Mouse (Mus musculus) Muller cell, postnatal 12 days (primary cell): ENCODE data around the gene Ntn1.

Experiments
- DNase-seq: peaks from one replicate; pipeline ENCODE4 v3.0.0-alpha.2; 2015; ENCODE audit errors: inconsistent ontology term

Gene Ntn1

GRCm38 (mm10) chr11:68214496-68215205 lies 186.0 kb downstream of the Ntn1 start:
- DNase-seq: no peak

GRCm38 (mm10) chr11:68213896-68214295 lies 186.7 kb downstream of the Ntn1 start:
- no peak for DNase-seq

- DNase-seq: peak; percentile 35
Measured at GRCm38 (mm10) chr11:68211924-68212578, 188.6 kb downstream of the Ntn1 start.

DNA sequence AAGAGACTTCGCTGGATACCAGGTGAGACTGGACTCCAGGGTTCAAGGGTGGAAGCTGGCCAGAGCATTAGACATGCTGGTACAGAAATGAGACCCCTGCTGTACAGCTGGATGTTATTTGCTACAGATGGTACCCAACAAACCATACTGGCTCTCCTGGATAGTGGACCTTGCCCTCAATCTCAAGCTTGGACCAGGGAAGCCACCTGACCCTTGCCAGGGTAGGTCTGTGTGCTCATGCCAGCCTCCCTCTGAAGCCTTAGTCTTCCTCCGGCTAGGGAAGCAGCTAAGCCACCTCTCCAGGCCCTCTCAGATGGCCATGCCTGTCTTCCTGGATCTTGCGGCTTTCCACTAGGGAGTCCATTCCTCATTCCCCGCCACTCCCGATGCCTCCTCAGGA lies 189.9 kb downstream of the Ntn1 start:
- DNase-seq: no peak

DNA sequence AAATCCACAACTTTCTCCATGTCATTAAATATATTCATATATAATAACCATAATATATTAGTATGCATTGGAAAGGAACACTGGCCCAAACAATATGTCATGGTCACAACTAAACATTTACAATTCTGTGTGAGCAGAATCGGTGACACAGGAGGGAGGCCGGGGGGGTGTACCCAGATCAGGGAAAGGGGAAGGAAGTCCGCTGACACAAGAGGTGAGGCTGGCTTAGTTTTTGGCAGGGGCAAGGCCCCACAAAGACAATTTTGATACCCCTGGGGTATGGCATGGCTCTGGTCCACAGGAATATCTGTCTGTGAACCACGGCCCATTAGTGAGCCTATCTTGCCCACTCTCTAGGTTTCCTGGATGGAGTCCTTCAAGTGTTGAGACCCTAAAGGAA lies 191.1 kb downstream of the Ntn1 start:
- no peak for DNase-seq

- DNase-seq: no peak
Measured at GRCm38 (mm10) chr11:68208582-68208981, 192.0 kb downstream of the Ntn1 start.

GRCm38 (mm10) chr11:68208023-68208422 lies 192.6 kb downstream of the Ntn1 start:
- DNase-seq: no peak

- no peak for DNase-seq
Measured at GRCm38 (mm10) chr11:68205572-68206229, 194.9 kb downstream of the Ntn1 start.

DNA sequence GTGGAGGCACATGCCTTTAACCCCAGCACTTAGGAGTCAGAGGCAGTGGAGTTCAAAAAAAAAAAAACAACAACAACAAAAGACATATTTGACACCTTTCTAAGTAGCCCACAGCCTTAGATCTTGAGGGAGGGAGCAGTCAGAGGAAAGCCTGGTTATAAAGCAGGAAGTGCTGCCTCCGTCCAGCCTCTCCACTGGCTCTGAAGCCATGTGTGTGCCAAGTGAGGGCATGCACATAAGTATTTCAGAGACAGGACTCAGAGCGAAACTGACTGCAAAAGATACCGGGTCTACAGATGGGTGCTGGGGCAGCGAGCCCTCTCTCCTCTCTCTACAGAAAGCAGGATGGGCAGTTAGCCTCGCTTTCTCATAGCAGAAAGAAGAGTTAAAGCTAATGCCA lies 196.2 kb downstream of the Ntn1 start:
- no peak for DNase-seq

DNA sequence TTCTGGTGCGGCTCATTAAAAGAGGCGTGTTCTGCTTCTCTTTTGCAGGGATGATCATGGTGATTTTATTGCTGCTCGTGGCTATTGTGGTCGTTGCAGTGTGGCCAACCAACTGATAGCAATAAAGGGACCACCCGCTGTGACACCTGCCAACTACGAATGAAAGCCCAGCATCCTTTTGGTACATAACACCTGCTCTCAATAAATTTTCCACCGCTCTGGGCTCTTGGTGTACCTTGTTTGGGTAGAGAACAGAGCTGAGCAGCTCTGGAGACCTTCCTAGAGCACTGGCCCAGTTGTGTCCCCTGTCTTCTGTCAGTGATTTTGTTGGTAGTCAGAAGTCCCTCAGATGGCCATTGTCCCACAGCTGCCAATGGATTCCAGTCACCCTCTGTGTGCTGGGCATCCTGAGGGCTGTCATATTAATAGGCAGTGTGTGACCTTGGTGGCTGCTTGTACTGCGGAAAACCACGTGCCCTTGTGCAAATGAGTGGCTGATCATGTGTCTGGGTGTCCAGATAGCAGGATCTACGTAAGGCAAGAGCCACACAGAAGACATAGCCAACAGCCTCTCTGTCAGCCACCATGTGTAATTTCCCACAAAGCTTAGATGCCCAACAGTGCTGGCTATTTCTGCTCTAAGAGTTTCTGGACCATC lies 196.8 kb downstream of the Ntn1 start:
- DNase-seq: no peak

- DNase-seq: no peak
Measured at GRCm38 (mm10) chr11:68202561-68202960, 198.1 kb downstream of the Ntn1 start.

DNA sequence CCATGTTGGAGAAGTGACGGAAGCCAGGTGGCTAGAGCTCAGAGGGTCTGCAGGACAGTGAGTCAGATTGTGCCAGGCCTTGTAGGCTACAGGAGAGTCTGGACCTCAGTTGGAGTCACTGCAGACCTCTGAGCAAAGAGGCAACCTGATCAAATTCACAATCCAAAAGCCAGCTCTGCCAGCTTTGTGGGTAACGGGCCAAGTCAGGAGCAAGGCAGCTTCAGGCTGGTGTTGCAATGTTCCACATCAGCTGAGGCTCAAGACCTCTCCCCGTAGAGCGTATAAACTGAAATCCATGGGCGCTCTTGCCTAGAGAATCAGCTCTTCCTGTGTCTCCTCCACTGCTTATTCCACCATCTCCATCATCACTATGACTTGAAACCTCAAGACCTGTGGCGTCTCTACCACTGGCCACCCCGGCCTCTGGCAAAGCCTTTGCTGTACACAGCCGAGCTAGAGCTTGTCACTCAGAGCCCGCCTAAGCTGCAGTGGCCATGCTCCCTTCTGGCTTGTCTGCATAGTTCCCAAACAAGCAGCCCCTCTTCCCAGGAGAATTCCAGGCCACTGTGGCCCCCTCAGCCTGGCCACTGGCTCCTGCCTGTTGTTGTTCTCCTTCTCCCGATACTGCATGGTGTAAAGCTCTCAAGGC lies 198.7 kb downstream of the Ntn1 start:
- DNase-seq: no peak

DNA sequence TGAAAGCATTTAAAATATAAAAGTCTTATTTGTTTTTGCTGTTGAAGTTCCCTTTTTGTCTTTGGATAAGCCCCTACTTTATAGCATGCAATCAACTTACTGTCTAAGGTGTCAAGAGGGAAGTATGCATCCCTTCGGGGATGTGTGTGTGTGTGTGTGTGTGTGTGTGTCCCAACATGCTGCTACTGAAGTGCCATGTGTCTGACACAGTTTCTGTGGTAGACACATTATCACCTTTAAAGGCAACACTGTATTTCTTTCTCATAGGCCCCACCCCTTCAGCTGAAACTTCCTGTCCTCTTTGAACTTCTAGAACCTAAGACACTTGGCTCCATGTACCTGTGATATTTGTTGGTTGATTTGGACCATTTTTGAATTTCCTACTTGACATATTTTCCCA lies 199.6 kb downstream of the Ntn1 start:
- DNase-seq: no peak

- DNase-seq: no peak
Measured at GRCm38 (mm10) chr11:68200500-68200899, 200.1 kb downstream of the Ntn1 start.

- no peak for DNase-seq
Measured at GRCm38 (mm10) chr11:68199801-68200423, 200.7 kb downstream of the Ntn1 start.

DNA sequence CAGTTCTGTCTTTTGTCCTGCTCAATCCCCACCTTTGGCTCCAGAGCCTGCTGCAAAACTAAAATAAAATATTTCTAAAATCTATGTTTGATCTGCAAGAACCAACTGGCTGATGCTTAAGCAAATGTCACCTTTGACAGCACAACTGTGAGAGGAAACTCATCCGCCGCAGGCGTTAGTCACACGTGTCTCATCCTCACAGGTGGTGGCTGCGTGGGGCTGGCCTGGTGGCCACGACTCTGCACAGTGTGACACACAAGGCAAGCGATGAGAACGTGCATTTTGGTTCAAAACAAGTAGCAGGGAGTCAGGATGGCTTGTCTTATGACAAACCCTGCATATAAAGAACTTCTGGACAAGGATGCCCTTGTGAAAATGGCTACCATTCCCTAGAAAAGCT lies 201.5 kb downstream of the Ntn1 start:
- no peak for DNase-seq

GRCm38 (mm10) chr11:68198696-68199095 lies 201.9 kb downstream of the Ntn1 start:
- no peak for DNase-seq

GRCm38 (mm10) chr11:68197471-68197870 lies 203.2 kb downstream of the Ntn1 start:
- no peak for DNase-seq

- DNase-seq: no peak
Measured at GRCm38 (mm10) chr11:68196566-68196965, 204.1 kb downstream of the Ntn1 start.

GRCm38 (mm10) chr11:68195693-68196176 lies 204.9 kb downstream of the Ntn1 start:
- no peak for DNase-seq

GRCm38 (mm10) chr11:68195168-68195567 lies 205.5 kb downstream of the Ntn1 start:
- no peak for DNase-seq
